Mouse (Mus musculus) hindbrain, embryonic 15.5 days (tissue): ENCODE results near the gene Ptpn22. TPM values are rescaled to one million over a fixed set of nuclear protein-coding genes. Genes with fewer than 3 reads are reported as not detected.

Source experiments
- ATAC-seq: fragments of 200-750 bp; cut with Nextera tagmentation; 2 replicates; pipeline ENCODE4 v1.8.0; 2017; ENCODE audit warnings: low read depth, moderate number of reproducible peaks, moderate TSS enrichment; ENCODE audit not compliant: low FRiP score
- H3K27ac ChIP-seq: fragments of 300-500 bp; sonication (generic); replicated peaks from 2 replicates; pipeline ENCODE4 v1.5.1; 2015; ENCODE audit warnings: mild to moderate bottlenecking, inconsistent platforms
- H3K27me3 ChIP-seq: fragments of 300-500 bp; sonication (generic); 2 replicates; pipeline ENCODE4 v1.6.1; 2015; ENCODE audit warnings: control low read depth, inconsistent platforms
- H3K36me3 ChIP-seq: fragments of 300-500 bp; sonication (generic); 2 replicates; pipeline ENCODE4 v1.6.1; 2015; ENCODE audit warnings: control low read depth, inconsistent platforms
- H3K4me1 ChIP-seq: fragments of 300-500 bp; sonication (generic); replicated peaks from 2 replicates; pipeline ENCODE4 v1.6.1; 2015; ENCODE audit warnings: control low read depth, inconsistent platforms
- H3K4me2 ChIP-seq: fragments of 300-500 bp; sonication (generic); 2 replicates; pipeline ENCODE4 v1.6.1; 2015; ENCODE audit warnings: moderate library complexity, mild to moderate bottlenecking, inconsistent platforms
- H3K4me3 ChIP-seq: fragments of 300-500 bp; sonication (generic); 2 replicates; pipeline ENCODE4 v1.5.1; 2015; ENCODE audit warnings: mild to moderate bottlenecking, inconsistent platforms
- H3K9ac ChIP-seq: fragments of 300-500 bp; sonication (generic); 2 replicates; pipeline ENCODE4 v1.6.1; 2015; ENCODE audit warnings: inconsistent platforms
- H3K9me3 ChIP-seq: fragments of 300-500 bp; sonication (generic); 2 replicates; pipeline ENCODE4 v1.6.1; 2016; ENCODE audit warnings: control low read depth, inconsistent platforms
- WGBS: fragments of 180-500 bp; shearing (Covaris S2); methylation state at CpG from one replicate; pipeline ENCODE4 v1.1.7; 2015; 5-methylcytosine and 5-hydroxymethylcytosine counted together
- polyA plus RNA-seq: library from polyadenylated mRNA; unstranded; fragments of >200 nt; fragmentation: Nextera tagmentation; extraction: Ambion mirVana; gene quantifications from 2 replicates; pipeline ENCODE4 v1.2.1, GENCODE M21; 2015

The Ptpn22 gene
- polyA plus RNA-seq, 1 experiment from 2014 or later: 0.78 TPM

DNA sequence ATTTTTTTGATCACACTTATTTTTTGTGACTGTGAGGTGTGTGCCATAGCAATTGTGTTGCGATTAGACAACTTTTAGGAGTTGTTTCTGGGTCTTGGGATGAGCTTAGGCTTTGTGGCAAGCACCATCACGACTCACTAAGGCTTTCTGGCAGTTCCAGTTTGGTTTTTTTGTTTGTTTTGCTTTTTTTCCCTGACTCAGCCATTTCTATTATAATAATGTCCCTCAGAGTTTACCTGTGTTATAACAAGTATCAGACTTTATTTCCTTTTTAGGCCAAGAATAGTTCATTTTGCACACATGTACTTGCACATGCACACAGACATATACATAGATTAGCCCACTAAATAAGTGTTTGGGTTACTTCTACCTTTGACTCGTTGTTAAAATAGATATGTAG lies 101.0 kb downstream of the Ptpn22 start:
- no peaks in the 10 kb centered on the region for H3K27me3 ChIP-seq
- ATAC-seq: no peak
- H3K4me3 ChIP-seq: no peak overlapping the region
- 92% methylated on average over 3 of the region's 3 CpGs for WGBS
- no peak overlapping the region for H3K9ac ChIP-seq
- no peak overlapping the region for H3K4me2 ChIP-seq
- H3K27ac ChIP-seq: no peak overlapping the region
- no peaks in the 10 kb centered on the region for H3K9me3 ChIP-seq
- no peaks in the 10 kb centered on the region for H3K4me1 ChIP-seq
- H3K36me3 ChIP-seq: peaks cover 21% of the 10 kb centered on the region

Other genes starting within 250 kb of the Ptpn22 start
- not detected in 2 replicates for gene Atg4a-ps, start 213.7 kb upstream of the Ptpn22 start, polyA plus RNA-seq
- 8.7 and 9.7 TPM in 2 replicates for gene Olfml3, start 121.8 kb upstream of the Ptpn22 start, polyA plus RNA-seq
- gene Gm10964, start 120.4 kb upstream of the Ptpn22 start, polyA plus RNA-seq: not detected in 2 replicates
- 11.5 TPM in 2 replicates for gene Hipk1, start 68.2 kb upstream of the Ptpn22 start, polyA plus RNA-seq
- gene Dclre1b, start 50.4 kb upstream of the Ptpn22 start, polyA plus RNA-seq: 20.8 and 23.8 TPM in 2 replicates
- gene Ap4b1, start 50.3 kb upstream of the Ptpn22 start, polyA plus RNA-seq: 20.5 and 21.8 TPM in 2 replicates
- gene Gm43064, start 50.2 kb upstream of the Ptpn22 start, polyA plus RNA-seq: 0.41 and 0.52 TPM in 2 replicates
- 0.36 and 0.55 TPM in 2 replicates for gene Bcl2l15, start 27.2 kb upstream of the Ptpn22 start, polyA plus RNA-seq
- 19.5 and 20.2 TPM in 2 replicates for gene Rsbn1, start 54.3 kb downstream of the Ptpn22 start, polyA plus RNA-seq
- gene Phtf1, start 108.3 kb downstream of the Ptpn22 start, polyA plus RNA-seq: 25.8 and 28.7 TPM in 2 replicates